Mouse (Mus musculus): Measurements from ENCODE around the gene Kmt2b.

DNA sequence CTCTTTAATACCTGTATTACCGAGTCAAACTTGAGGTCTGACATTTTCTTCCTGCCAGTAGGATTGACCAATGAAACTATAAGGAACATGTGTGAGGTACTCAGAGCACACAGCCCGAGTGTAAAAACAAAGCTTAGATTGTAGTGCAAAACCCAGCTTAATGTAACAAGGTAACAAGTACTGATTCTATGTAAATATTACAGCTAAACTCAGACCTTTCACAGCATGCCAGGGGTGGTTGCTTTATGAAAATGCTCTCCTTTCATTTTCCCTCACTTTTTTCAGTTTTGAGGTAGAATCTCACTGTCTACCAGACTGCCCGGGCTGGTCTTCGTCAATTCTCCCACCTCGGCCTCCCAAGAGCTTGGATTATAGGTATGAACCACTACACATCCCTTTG, 7.6 kb upstream of the Kmt2b start:
- TF ChIP-seq CTCF (IDR thresholded peaks at IDR 0.05) (no peak), POLR2A (IDR thresholded peaks at IDR 0.05; ENCODE audit: insufficient read depth, low read depth, low read length) (no peak), EP300 (IDR thresholded peaks at IDR 0.05; ENCODE audit: insufficient read depth, low read depth, low read length) (no peak)

Measured in heart, adult 2 months (tissue).